Mouse (Mus musculus) lung, adult 2 months (tissue): Measurements from ENCODE around the gene Exoc6.

Experiments
- CTCF ChIP-seq: fragments of 200-500 bp; IDR thresholded peaks from 2 replicates; pipeline ENCODE4 v1.5.1; 2011; ENCODE audit warnings: mild to moderate bottlenecking, low read length, control low read depth; ENCODE audit not compliant: insufficient read depth
- POLR2A ChIP-seq: fragments of 200-500 bp; IDR thresholded peaks from 2 replicates; pipeline ENCODE4 v1.6.1; 2011; ENCODE audit warnings: low read depth, mild to moderate bottlenecking, control low read depth, low read length, borderline replicate concordance; ENCODE audit errors: extremely low read depth

DNA sequence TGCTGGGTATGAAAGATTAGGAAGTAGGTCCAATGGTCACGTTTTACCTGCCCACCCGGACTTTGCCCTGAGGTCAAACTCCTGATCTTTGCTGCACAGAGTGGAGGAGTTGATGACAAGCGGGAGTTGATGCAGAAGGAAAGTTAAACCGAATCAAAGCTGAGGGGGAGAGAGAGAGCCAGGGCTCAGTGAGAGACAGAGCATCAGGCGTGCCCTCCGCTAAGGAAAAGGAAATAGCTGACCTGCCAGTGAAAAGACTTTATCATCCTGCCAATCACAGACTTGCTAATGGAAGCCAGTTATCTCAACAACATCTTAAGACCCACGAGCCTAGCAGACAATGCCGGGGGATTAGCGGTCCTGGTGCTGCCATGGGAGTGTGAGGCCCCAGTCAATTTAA is 106.2 kb downstream of the Exoc6 start:
- TF ChIP-seq POLR2A: no peak
- no peak for TF ChIP-seq CTCF
